Mouse (Mus musculus) G1E-ER4 (cell line): ENCODE measurements around the gene Fus. TPM values are rescaled to one million over a fixed set of nuclear protein-coding genes. Genes with fewer than 3 reads are reported as not detected.

Experiments used
- GATA1 ChIP-seq: IDR thresholded peaks from one replicate; pipeline ENCODE4 v1.8.0; 2012; ENCODE audit warnings: low read length, inconsistent platforms
- polyA plus RNA-seq: library from polyadenylated mRNA; stranded (reverse); fragments of >175 nt; gene quantifications from 2 replicates; pipeline ENCODE4 v1.2.3, GENCODE M21; 2012

The Fus gene
- 578 and 702 TPM in 2 replicates for polyA plus RNA-seq

DNA sequence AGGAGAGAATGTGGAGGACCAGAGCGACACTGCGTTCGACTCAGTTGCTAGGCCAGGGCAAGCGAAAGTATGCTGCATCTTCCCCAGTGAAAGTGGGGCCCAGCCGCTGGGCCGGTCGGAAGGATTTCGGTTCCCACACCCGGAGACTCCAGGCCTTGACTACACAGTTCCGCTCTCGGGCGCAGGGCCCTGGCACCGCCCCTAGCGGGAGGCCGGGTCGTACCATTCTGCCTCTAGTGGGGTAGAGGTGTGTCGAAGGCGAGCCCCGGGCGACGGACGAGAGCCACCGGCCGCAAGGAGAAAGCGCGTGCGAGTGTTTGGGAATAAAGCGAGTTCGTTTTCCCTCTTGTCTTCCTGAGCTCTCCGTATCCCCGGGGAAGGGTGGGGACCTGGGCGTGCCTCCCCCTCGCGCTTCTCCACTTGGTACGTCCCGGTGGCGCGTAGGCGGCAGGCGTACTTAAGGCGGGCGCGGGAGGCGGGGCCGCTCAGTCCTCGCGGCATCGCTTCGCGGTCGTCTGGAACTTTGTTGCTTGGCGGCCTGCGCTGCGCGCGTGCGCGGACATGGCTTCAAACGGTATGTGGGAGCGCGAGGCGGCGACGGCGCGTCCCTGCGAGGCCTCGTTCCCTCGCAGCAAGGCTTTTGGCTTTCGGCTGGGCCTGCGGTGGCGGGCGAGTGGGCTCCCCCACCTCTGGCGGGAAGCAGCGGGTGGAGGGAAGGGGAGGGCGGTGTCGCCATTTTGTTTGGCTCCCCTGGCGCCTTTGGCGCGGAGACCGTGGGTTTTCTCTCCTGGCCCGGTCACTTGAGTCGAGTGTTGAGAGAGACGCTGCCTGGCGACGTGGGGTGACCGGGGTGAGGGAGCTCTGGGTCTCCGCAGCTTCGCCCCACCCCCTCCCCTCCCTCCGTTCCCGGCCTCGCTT, at the start of gene Fus:
Fus (plus strand) TSS at position 454 of the 918 bp plus-strand sequence.
- TF ChIP-seq GATA1: no peak

DNA sequence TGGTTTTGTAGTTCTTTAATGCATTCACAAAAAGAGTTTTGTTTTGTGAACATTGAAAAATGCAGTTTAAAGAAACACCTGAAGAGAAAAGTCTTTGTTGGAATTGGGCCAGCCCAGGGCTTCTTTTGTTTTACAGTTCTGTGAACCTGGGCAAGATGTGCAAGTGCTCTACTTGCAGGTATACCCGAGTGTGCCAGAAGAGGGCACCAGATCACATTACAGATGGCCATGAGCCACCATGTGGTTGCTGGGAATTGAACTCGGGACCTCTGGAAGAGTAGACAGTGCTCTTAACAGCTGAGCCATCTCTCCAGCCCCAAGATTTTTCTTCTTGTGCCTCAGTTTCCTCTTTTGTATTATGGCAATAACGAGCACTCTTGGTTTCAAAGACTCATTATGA, 49.1 kb upstream of the Fus start:
- no peak for TF ChIP-seq GATA1

DNA sequence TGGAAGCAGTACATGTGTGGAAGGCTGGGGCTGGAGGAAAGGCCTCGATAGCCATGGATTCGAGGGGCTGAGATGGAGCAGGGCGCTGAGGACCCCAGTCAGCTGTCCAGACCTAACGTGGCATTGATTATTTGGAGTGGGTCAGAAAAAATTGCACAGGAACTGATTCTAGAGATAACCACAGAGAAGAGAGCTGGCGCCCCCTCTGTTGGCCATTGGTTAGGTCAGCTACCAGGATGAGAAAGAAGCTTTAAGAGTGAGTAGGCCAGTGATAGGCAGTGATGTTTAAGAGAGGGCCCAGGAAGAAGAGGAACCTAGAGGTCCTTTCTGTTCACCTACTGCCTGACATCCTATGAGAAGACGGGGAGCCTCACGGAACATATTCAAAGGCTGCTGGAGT, 48.0 kb upstream of the Fus start:
- TF ChIP-seq GATA1: no peak

DNA sequence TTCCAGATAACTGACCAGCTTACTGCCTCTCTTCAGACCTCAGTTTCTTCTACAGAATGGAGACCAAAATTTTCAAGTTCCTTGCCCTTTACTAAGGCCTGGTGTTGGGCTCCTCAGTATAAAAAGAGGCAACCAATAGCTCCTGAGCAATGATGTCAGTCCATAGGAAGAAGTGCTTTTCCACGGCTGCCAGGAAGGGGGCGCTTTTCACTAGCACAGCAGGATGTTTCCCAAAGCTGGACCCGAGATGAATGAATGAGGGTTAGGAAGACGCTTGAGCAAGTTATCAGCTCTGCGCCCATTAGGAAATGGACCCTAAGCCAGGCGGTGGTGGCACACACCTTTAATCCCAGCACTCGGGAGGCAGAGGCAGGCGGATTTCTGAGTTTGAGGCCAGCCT, 45.7 kb upstream of the Fus start:
- TF ChIP-seq GATA1: no peak

DNA sequence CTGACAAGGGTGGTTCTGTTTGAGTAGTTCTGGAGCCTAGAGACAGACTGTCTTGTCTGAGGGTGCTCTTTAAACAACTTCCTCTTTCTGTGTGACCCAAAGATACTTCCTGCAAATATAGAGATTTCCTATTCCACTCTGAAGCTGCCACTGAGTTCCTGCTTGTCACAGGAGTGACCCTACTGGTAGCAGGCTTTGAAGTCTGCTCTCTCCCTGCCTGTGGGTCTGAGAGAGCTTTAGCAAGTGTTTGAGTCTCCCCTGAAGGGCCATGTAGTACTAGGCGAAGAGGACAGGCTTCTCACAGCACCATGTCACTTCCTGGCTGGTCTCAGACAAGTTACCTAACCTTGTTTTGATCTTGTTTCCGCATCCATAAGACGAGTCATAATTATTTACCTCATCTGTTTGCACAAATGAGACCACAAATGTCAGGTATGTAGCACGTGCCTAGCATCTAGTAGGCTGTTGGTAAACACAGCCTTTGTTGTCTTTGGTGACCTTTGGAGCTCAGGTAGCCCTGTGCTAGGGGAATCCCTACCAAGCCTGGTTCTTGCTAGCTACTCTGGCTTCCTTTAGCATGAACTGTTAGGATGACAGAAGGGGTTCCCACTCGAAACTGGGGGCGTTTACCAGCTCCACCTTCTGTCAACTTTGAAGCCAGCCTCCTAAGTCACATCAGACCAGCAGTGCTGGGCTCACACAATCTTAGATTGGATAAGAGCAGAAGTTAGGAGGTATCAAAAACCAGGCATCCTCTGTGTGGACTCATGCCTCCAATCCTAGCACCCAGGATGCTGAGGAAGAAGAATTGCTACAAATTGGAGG, 44.6 kb upstream of the Fus start:
- TF ChIP-seq GATA1: no peak

DNA sequence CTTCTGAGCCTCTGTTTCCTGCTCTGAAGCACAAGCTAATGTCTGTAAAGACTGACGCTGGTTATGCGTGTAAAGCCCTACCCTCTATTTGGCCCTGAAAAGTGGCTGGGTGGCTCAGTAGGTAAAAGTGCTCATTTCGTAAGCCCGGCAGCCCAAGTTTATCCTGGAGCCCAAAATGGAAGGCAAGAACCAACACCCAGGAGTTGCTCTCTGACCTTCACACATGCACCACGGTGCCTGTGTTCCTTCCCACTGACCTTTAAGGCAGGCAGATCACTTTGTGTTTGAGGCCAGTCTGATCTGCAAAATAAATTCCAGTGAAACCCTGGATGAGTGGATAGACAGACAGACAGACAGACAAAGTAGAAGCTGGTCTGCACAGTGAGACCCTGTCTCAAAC, 43.5 kb upstream of the Fus start:
- no peak for TF ChIP-seq GATA1

DNA sequence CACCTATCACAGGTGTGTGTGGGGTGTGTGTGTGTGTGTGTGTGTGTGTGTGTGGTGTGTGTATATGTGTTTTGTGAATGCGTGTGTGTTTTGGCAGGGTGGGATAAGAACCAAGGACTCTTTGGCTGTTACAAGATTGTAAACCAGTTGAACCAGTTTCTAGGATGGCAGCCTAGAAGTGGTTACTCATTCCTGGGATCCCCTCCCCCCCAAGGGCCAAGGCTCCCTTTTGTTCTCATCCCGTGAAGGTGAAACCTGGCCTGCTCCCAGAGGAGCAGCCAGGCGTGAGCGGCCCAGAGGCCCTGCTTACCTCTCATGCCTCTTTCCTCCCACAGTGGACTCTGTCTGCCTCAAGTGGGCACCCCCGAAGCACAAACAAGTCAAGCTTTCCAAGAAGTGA, 42.0 kb upstream of the Fus start:
- TF ChIP-seq GATA1: no peak

DNA sequence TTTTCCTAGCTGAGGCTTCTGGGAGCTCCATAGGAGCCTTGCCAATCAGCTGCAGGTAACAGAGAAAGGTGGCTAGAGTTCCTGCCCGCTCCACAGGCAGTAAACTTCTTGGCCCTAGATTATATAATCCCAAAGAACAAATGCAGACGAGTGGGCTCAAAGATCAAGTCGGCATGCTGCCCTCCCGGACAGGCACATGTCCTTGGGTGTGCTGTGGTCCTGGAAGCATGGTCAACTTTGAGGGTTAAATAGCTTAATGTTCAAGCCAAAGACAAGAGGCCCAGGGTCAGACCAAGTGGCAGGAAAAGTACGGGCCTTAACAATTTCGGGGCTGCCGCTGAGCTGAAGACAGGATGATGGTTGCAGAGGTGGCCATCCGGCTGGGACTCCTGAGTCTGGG, 41.2 kb upstream of the Fus start:
- no peak for TF ChIP-seq GATA1

DNA sequence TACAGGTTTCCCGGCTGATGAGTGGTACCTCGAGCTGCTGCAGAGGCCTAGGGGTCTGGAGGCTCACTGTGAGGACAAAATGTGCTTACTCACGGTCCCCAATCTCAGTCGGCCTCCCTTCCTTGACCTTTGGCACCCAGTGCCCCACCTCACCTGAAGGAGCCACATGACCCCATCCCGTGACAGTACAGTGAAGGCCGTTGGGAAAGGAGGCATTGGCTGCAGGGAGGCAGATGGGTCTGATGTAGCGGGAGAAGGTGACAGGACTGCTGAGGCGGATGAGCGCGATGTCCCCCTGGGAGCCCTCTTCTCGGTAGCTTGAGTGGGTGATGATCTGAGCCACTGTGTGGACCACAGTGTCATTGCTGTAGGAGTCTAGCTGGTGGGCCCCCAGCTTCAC, 40.4 kb upstream of the Fus start:
- no peak for TF ChIP-seq GATA1

DNA sequence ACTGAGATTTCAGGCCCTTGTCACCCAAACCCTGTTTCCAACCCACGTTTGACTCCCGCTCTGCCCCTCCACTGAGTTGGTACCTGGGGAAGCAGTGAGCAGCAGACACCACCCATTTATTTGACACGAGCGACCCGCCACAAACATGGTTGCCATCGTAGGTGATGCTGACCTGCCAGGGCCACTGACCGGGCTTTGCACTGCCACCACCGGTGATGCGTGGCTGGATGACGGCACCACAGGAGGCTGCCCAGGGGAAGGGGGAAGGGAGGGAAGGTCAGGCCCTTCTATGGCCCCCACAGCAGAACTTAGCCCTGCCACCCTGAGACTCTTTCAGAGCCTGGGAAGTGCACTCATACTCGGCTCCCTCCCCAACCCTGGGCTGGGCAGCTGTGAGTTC, 39.5 kb upstream of the Fus start:
- no peak for TF ChIP-seq GATA1

DNA sequence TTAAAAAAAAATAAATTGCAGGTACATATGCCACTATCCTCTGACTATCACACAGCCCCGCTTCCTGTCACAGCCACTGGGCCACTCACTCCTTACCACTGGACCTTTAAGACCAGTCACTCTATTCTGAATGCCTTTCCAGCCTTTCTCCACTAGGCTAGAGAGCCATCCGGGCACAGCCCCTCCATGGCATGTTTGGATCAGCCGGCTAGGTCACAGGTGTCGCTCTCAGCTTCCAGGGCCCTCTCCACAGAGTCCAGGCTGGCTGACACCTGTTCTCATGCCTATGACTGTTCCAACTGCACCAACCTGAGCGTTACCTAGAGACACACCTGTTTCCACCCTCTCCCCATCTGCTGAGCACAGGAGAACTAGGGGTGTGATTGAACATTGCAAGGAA, 38.7 kb upstream of the Fus start:
- no peak for TF ChIP-seq GATA1

DNA sequence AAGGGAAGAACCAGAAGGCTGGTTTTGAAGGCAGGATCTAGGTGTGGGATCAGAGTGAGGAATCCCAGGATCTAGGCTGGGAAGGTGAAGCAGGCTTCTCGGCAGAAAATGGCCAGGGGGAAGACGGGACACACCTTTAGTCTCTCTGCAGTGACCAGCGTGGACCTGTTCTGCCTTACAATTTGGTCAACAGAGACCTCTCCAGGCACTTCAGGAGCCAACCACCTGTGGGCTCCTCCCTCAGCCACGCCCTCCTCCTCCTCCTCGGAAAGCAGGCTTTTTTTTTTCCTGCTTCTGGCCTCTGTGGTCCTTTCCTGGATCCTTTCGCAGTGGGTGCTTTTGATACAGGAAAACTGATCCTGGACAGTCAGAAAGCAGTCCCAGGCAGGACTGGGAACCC, 37.3 kb upstream of the Fus start, which contains the start of gene Prss8:
Prss8 (minus strand) TSS at position 182 of the 400 bp plus-strand sequence.
- no peak for TF ChIP-seq GATA1

DNA sequence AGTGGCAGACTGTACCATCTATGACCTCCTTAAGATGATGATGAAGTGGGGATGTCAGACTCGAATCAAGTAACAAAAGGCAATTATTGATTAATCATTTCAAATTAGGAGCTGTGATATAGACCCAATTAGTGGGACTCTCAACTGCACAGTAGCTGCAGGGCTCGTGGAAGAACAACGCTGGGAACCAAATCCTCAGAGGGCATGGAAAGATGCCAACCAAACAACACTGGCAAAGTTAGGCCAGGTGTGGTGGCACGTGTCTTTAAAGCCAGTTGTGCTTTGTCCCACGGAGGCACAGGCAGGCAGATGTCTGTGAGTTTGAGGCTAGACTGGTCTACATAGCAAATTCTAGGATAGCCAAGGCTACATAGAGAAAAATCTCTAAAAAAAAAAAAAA, 36.6 kb upstream of the Fus start:
- TF ChIP-seq GATA1: no peak

DNA sequence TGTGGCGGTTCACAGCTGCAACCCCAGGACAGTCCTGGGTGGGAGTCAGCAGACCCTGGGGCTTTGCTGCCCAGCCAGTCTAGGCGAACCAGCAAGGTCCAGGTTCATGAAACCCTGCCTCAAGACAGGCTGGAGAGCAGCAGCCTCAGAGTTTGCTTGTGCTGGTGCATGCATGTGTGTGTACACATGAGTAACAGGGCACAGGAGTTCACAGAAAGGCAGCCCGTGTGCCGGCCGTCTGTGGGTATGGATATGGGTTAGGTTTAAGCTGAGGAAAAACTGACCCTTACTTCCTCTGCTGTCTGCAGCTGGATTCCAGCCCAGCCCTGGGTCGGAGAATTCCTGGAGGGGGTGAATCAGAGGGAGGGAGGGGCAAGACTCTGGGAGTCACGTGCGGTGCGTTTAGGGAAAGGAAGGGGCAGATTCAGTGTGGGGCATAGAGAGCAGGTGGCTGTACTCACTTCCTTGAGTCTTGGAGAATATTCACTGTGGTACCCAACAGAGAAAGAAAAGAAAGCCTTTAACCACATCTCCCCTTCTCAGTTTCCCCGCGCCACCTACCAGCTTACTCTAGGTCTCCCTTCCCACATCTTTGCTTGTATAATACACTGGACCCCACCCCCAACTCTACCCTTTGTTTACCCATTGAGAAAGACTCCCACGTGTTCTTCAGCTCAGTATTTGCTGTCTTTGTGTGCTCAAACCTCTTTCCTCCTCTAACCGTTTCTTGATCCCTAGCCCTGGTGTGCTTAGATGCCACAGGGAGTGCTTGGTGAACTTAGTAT, 35.7 kb upstream of the Fus start:
- no peak for TF ChIP-seq GATA1

DNA sequence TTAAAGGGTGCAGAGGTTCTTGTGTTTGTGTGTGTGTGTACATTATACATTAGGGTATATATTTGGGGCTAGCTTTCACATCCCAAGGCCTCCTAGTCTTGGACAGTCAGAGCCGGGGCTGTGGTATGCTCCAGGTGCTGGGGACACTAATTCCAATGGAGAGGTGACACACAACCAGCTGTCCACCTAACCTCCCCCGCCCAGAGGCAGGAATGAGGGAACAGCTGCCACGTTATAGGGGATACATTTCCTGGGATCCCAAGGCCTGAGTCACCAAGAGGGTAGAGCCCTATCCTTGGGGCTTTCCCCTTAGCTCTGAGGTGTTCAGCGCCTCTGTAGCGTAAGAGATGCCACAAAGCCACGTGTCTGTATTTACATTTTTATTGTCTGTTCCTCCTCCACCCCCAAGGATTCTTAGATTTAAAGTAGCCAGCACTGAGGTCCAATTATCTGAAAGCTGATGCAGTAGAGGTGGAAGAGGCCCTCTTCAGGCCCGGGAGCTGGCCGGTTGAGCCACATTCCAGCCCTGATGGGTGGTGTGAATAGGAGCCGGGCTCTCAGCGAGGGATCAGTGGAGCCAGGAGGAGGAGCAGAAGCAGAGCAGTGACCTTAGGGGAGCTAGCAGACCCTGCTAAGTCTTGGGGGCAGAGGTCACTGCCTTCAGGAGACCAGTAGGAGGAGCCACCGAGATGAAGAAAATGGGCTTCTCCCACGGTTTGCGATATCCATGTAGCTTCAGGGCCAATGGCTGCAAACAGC, 34.8 kb upstream of the Fus start:
- no peak for TF ChIP-seq GATA1
